13 mouse cellular contexts compared by ENCODE assay signal in the genomic region with DNA sequence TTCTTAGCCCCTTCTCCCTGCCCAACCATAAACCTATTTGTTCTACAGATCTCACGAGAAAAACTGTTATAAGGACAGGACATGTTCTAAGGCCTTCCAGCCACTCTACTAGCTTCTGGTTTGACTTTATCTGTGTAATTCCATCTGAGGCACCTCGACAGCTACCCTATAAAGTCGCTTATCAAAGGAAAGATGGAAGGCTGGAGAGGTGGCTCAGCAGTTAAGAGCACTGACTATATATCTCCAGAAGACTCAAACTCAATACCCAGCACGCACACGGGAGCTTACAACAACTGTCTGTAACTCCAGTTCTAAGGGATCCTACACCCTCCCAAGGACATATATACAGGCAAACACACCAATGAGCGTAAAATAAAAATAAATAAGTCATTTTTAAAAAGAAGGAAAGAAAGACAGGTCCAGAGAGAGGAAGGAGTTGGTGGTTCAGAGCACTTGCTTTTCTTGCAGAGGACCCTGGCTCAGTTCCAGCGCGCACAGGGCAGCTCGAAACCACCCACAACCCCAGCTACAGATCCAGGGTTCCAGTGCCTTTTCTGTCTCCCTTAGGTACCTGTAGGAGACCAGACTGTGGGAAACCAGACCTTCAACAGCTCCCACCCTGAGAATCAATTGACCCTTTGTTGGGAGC.
"Had no signal": no experiment of that assay in that cellular context is flagged by ENCODE, and none has a peak within 500 bp of the region (broad histone marks: within the 10 kb centered on the region; RNA-seq: fewer than 3 reads in every experiment).

No protein-coding gene starts in this region.

- H3K9me3 ChIP-seq: neural tube, embryonic 13.5 days had no signal

- H3K4me2 ChIP-seq: midbrain, embryonic 11.5 days; neural tube, embryonic 13.5 days had no signal

- ATAC-seq: intestine, embryonic 16.5 days; lung, postnatal 0 days; midbrain, embryonic 16.5 days had no signal

- H3K36me3 ChIP-seq: neural tube, embryonic 13.5 days had no signal

- H3K27ac ChIP-seq: left cerebral cortex, adult 2 months; limb, embryonic 10.5 days; neural tube, embryonic 13.5 days had no signal

- H3K27me3 ChIP-seq: neural tube, embryonic 13.5 days had no signal

- H3K4me3 ChIP-seq: left cerebral cortex, adult 2 months; limb, embryonic 10.5 days; neural tube, embryonic 13.5 days had no signal

- H3K9ac ChIP-seq: neural tube, embryonic 13.5 days had no signal

- DNase-seq: kidney, adult 8-10 months; kidney, postnatal 25 days; lung, adult 2 months; lung, postnatal 4 days; retina, postnatal 1 day; right cerebral cortex, postnatal 25 days had no signal
